Mouse (Mus musculus) spleen, postnatal 14 days (tissue): Measurements from ENCODE around the gene Acyp2.

ENCODE experiments used
- DNase-seq, 2 experiments: peaks; one replicate each; pipeline ENCODE4 v3.0.0; 2021 to 2022; ENCODE audit warnings: low spot score in 2 of 2

The Acyp2 gene

DNA sequence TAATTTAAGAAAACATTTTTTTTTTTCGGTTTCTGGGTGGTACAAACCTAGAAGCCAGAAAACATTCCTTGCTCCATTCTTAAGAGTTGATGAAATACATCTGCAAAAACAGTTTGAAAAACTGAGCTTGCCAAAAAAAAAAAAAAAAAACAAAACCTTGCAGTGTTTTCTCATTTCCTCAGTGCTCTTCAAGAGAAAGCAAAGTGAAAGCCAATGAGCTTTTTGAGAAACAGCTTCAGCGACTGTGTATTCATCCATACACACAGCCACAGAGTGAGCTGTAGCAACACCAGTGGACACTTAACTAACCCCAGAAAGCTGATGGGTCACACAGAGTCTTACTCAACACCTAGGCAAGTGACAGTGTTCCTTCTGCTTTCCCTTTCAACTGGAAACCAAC, 69.4 kb downstream of the Acyp2 start:
- DNase-seq = no peak

DNA sequence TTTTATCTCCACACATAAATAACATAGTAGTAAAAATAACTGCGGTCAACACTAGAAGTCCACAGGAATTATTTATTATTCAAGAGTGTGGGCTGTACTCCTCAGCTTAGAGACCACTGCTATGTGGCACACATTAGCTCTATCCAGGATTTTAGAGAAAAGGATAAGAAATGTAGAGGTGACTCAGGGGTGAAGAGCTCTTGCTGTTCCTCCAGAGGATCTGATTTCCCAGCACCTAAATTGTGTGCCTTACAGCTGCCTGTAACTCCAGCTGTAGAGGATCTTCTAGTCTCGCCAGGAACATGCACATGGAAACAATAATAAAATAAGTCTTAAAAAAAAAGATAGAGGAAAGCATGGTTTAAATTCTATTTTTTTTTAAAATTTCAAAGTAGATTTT, 70.5 kb downstream of the Acyp2 start:
- no peak for DNase-seq

DNA sequence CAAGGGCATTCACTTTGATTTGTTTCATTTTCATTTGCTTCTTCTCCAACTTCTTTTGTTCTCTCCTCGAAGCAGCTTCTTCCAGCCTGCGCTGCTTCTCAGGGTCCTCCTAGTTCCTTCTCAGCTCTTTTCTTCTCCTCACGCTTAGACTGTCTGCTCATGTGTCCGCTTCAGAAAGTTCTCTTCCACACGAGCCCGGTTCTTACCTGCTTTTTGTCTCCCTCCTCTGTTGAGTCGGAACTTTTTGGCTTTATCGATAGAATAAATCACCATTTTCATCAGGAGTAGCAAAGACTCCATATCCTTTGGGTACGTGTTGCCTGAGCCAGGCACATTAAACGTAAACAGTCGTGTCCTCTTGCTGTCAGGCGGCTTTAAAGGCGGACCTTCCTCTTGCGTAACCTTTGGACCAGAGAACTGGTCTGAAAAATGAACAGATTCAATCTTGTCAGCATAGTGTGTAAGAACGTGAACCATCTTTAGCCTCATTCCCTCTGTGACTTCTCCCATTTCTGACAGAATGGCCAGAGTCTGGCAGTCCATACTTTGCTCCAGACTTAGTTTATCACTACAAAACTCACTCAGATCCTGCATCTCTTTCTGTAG, 76.5 kb downstream of the Acyp2 start:
- DNase-seq = no peak

DNA sequence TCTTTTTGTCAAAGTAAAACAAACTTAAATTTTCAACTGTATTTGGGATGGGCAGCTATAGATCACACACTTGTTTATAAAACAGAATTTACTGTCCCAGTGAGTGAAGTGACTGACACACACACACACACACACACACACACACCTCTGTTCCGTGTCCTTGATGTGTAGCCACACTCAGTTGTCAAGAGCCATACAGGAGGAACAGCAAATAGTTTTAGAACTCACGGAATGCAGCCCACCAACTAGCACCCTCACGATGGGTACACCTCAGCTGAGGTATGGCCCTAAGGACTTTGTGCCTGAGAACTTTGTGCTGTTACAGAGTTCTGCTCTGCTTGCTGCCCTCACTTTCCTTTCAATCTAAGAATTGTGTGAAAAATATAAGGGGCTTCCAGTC, 78.8 kb downstream of the Acyp2 start:
- no peak for DNase-seq

DNA sequence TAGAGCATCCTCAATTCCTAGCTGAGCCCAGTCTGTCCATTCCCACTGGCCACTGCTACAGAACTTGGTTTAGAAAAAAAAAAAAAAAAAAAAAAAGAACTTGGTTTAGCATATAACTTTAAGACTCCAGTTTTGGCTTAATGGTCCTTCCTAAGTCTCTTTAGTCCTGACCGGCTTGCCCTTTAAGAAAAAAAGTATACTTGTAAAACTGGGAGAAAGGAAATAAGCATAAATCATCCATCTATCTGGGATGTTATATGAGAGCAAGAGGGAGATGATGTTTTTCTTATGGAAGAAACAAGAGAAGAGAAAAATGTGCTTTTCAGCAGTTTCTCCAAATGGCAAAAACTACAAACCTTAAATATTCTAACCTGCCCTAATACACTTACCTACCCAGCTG, 89.2 kb downstream of the Acyp2 start:
- no peak for DNase-seq

DNA sequence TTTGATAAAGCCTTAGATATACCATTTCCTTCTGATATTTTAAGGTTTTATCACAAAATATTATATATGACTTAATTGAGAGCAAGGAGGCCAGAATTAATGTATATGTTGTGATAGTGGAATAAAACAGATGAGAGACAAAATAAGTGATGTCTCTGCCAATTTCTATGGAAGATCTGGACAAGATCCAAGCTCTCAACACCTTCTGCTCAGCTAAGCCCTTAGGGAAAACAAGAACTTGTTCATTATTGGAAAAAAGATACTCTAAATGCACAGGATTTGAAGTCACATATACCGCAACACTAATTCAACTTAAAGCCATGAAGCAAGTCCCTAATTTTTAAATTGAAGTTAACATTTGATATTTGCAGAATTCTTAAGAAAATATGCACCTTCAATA, 96.0 kb downstream of the Acyp2 start:
- DNase-seq = no peak

DNA sequence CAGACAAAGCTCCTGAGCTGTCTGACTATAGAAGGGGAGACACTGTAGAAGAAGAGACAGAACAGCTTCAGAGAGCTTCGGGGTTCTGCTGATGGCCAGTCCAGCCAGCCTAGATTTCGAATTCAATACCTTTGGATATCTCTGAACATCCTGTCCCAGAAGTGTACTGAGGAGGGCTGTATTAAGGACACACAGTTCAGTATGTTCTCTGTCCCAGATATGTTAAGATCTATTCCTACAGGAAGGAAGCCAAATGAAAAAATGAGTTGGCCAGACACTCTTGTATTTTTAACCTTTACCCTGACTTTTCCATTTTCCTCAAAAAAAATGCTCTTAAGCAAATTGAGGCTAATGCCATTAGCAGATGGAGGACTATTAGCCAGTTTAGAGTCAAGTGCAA, 132.3 kb downstream of the Acyp2 start:
- DNase-seq = no peak

DNA sequence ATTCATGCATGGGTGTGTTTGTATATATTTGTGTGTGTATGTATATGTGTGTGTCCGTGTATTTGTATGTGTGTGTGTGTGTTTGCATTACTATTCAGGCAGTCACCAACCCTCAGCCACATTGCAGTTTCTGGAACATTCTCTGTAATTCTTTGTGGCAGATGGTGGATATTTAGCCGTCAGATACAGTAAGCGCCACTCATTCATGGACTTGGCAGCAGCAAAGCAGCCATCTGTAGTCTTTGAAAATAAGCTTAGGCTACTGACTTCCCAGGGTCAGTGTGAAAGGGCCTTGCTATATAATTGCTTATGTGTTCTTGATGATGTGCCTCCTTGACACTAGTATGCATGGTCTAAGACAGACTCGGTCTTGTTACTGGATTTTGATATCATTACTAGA, 141.2 kb downstream of the Acyp2 start:
- DNase-seq = no peak

DNA sequence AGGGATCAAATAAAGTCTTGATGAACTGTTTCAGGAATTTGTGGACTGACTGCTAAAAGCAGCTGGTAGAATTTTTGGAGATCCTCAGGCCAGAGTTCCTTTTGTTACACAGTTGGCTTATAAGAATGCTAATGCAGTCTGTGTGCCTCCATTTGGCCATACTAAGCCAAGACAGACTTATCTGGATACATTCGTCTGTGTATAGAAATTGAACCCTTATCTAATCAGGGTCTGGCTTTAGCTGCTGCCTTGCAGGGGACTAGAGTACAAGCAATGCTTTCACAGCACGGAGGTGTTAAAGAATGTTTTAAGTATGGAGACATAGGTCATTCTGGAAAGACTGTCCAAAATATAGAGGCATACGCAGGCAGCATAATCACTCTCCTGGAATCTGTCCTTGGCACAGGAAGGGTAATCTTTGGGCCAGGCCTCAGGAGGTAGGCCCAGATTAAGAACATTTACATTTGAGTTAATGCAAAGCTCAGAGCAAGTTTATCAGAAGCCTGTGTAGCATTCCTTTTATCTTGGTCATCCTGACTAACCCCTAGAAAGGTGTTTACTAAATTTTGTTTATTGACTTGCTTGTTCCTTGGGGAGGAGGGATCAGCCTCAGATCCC, 150.5 kb downstream of the Acyp2 start:
- DNase-seq = no peak

DNA sequence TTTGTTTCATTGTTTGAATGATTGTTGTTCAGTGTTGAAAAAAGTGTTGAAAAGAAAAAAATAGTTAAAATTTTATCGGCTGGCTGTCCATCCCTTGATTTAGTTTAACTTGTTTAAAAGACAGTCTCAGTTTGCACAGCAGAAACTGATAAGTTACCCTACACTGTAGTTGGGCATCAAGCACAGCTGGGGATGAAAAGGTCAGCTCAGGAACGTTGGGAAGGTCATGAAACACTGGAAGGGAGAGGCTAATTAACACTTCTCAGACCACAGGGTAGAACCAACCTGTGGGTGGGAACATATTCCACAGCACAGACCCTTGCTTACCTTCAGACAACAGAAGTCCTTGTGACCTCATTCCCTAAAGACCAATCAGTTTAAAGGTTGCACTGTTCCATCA, 152.2 kb downstream of the Acyp2 start:
- DNase-seq = no peak

DNA sequence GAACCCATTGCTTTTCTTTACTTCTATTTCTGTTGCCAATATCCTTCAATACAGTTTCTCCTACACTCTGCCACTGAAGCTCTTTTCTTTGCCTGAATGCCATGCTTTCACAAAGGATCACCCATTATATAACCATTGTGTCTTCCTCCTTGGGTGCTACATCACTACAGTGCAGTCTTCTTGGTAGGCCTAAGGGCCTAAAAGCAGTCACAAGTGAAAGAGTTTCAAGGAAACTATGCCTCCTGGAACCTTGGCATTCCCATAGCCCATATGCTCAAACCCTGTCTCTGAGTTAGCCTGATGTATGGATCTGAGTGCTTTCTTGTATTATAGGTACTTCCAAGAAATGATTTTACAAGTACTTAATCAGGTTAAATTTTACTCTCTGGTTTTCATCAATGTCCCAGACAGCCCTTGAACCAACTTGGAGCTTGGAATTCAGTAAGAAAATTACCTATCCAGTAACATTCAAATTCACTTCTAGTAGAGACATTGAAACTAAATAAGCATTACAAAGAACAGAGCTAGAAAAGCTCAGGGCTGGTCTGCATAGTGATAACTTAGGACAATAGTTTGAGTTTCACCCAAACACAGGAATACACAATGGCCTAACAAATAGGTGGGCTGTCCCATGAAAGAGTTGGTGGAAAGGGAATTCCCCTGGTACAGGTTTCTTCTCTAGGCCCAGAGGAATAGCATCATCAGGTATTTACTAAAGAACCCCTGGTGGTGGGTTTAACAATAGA, 157.7 kb downstream of the Acyp2 start:
- DNase-seq = no peak

DNA sequence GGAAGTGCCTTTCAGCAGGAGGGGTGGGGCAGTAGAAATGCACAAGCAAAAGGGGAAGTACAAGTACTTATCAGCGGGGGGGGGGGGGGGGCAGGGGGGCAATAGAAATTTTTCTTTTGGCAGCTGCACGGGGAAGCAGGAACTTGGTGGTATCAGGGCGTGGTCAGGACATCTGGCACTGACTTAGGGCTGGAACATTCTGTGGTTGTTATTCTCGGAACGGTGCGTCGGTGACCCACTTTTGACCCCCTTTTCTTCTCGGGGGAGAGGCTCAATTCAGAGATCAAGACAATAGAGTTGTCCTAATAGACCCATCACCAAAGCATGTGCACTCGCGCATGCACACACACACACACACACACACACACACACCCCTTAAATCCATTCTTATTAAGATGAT, 161.2 kb downstream of the Acyp2 start:
- no peak for DNase-seq

DNA sequence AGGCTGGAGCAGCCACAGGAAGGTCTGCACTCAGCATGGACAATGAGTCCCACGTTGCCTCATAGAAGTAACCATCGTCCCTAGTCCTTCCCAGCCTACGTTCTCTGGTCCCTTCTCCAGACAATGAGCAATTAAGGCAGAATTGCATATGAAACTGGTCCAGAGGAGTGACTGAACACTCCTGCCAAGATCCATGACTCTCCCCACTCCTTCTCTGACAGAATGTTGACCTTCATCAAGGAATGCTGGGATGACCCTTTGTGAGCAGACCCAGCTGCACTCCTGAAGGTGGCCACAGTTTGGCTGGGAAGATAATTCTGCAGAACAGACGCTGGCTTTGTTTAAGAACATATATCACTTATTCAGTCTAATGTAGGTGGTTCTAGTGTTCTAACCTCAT, 166.1 kb downstream of the Acyp2 start:
- DNase-seq = no peak

DNA sequence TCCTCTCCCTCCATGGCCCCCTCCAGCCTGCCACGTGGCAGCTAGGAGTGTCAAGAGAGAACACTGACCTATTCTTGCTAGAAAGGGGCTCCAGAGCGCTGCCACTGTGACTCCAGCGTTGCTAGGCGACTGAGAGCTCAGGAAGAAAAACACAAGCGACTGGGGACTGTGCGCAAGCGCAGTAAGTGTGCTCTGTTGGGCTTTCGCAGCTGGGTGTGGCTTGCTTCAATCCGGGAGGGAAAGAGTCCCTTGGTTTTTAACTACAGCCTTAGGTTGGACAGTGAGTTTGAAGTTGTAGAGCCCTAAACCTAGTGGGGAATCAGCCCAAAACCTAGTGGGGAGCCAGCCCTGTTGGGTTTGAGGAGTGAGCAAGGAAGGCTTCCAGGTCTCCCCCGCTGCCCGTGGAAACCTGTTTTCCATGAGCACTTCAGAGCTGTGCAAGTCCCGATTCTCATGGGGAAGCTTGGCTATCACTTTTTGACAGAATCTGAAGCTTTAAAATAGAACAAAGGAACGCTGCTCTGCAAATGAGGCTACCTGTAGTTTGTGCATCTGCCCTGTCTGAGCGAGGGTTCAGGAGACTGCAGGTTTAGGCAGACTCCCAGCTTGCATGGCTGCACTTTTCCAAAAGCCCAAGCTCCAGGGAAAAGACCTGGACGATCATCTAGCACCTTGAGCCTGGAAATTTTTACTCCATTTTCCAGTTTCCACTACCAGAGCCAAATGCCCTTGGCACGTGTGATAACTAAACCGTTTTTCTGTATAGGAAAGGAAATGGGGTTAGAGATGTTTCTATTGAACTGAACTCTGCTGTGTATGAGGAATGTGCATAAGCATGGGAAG, 177.4 kb downstream of the Acyp2 start, which contains the start of gene 4930505A04Rik:
TSS of gene 4930505A04Rik (minus strand) at position 77 of the 843 bp plus-strand sequence.
- peak in 1 of 2 experiments; percentile 1 for DNase-seq

DNA sequence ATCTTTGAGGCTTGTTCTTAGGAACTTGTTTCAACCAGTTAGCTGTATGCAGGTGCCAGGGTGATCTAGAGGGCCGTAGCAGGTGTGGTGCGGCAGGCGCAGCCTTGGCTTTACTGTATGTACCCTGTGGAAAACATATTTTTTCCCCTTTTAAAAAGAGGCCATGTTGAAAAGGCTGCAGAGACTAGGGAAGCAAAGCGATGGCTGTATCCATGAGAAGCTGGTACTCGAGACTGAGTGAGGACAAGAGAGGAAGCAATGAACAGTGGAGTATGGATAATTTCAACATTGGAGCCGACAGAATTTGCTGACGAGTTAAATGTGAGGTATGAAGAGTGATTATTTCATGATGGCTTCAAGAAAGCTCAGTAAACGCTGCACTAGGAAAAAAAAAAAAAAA, 178.2 kb downstream of the Acyp2 start:
- DNase-seq = no peak
